10 mouse cellular contexts compared by ENCODE assay signal in the genomic region with DNA sequence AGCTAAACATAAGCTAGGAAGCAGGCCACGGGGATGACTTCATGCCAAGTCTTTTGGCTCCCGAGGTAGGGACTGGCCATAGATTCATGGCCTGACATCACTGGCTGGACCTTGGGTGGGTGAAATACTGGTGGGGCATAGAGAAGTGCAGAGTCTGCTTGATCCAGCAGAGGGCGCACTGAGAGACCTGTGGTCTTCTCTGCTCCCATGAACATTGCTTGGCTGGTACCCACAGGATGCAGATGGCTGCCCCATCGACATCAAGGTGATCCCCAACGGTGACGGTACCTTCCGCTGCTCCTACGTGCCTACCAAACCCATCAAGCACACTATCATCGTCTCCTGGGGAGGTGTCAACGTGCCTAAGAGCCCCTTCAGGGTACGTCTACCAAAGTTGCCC. TPM values are rescaled to one million over a fixed set of nuclear protein-coding genes. Genes with fewer than 3 reads are reported as not detected.
DNase-seq lines count a peak whose midpoint lies in the region; ATAC-seq and TF ChIP-seq lines count a peak whose summit lies in the region.
"Had no signal": no experiment of that assay in that cellular context is flagged by ENCODE, and none has a peak within 500 bp of the region (broad histone marks: within the 10 kb centered on the region; RNA-seq: fewer than 3 reads in every experiment).

No protein-coding gene starts in this region.

- no peaks in the 10 kb centered on the region for H3K4me1 ChIP-seq in hindbrain, postnatal 0 days (ENCODE audit: insufficient read depth, low read length)
- H3K4me1 ChIP-seq in hindbrain, embryonic 16.5 days (ENCODE audit: control insufficient read depth, insufficient read depth, low read depth, low read length): no peaks in the 10 kb centered on the region
- no peaks in the 10 kb centered on the region for H3K4me1 ChIP-seq in embryonic facial prominence, embryonic 11.5 days (ENCODE audit: control insufficient read depth, insufficient read depth, low read length)
- H3K4me1 ChIP-seq: lung, embryonic 15.5 days had no signal

- no peaks in the 10 kb centered on the region for H3K36me3 ChIP-seq in hindbrain, postnatal 0 days (ENCODE audit: insufficient read depth, low read length)
- H3K36me3 ChIP-seq in hindbrain, embryonic 16.5 days (ENCODE audit: control insufficient read depth, insufficient read depth, low read length): no peaks in the 10 kb centered on the region
- H3K36me3 ChIP-seq in embryonic facial prominence, embryonic 11.5 days (replicated peaks; ENCODE audit: control insufficient read depth, insufficient read depth, low read depth, low read length): no peaks in the 10 kb centered on the region

- H3K4me2 ChIP-seq in hindbrain, postnatal 0 days (ENCODE audit: low read depth, low read length): no peak overlapping the region
- H3K4me2 ChIP-seq in hindbrain, embryonic 16.5 days (ENCODE audit: low read length): no peak overlapping the region
- no peak overlapping the region for H3K4me2 ChIP-seq in embryonic facial prominence, embryonic 11.5 days (ENCODE audit: low read depth, low read length)
- H3K4me2 ChIP-seq: lung, embryonic 15.5 days had no signal

- no peak overlapping the region for H3K4me3 ChIP-seq in hindbrain, postnatal 0 days (ENCODE audit: low read length)
- H3K4me3 ChIP-seq in hindbrain, embryonic 16.5 days (ENCODE audit: low read length): no peak overlapping the region
- H3K4me3 ChIP-seq in embryonic facial prominence, embryonic 11.5 days (ENCODE audit: low read depth, low read length): no peak overlapping the region
- H3K4me3 ChIP-seq: erythroblast, embryonic 14.5 days; lung, embryonic 15.5 days had no signal

- peak; percentile 67 for TF ChIP-seq CTCF in hindbrain, postnatal 0 days (IDR thresholded peaks at IDR 0.05; ENCODE audit: low read depth)

- peak; percentile 28 for DNase-seq in hindbrain, postnatal 0 days (ENCODE audit: low spot score)
- peak; percentile 35 for DNase-seq in CD4-positive helper T cell, adult 2 months (ENCODE audit: low read depth, low spot score)
- DNase-seq in MN1 (ENCODE audit: low spot score): peak; percentile 59
- peak; percentile 31 for DNase-seq in embryonic facial prominence, embryonic 11.5 days (ENCODE audit: low spot score)
- DNase-seq in layer of hippocampus, adult 11-12 months (ENCODE audit: low spot score): no peak

- no peak overlapping the region for H3K27ac ChIP-seq in hindbrain, postnatal 0 days
- H3K27ac ChIP-seq in hindbrain, embryonic 16.5 days (ENCODE audit: low read depth, low read length): no peak overlapping the region
- no peak overlapping the region for H3K27ac ChIP-seq in embryonic facial prominence, embryonic 11.5 days (replicated peaks; ENCODE audit: low read depth, low read length)
- H3K27ac ChIP-seq: lung, embryonic 15.5 days had no signal

- 66% methylated on average over 11 of the region's 11 CpGs for WGBS in hindbrain, postnatal 0 days
- WGBS in hindbrain, embryonic 16.5 days: 71% methylated on average over 11 of the region's 11 CpGs
- WGBS in embryonic facial prominence, embryonic 11.5 days: 76% methylated on average over 11 of the region's 11 CpGs

- H3K9ac ChIP-seq in hindbrain, postnatal 0 days (replicated peaks; ENCODE audit: low read length): no peak overlapping the region
- no peak overlapping the region for H3K9ac ChIP-seq in hindbrain, embryonic 16.5 days (ENCODE audit: low read depth, low read length)
- no peak overlapping the region for H3K9ac ChIP-seq in embryonic facial prominence, embryonic 11.5 days (replicated peaks; ENCODE audit: low read length)
- H3K9ac ChIP-seq: lung, embryonic 15.5 days had no signal

- ATAC-seq in hindbrain, postnatal 0 days: no peak
- ATAC-seq in hindbrain, embryonic 16.5 days: no peak
- no peak for ATAC-seq in embryonic facial prominence, embryonic 11.5 days (replicated peaks; ENCODE audit: insufficient number of reproducible peaks, low FRiP score, low TSS enrichment, low read depth)
- ATAC-seq in megakaryocyte progenitor cell, adult 5-6 weeks (replicated peaks; ENCODE audit: poor library complexity): peak; percentile 82
- ATAC-seq in monocyte, adult 5-6 weeks (replicated peaks; ENCODE audit: insufficient number of reproducible peaks, low FRiP score, low TSS enrichment, poor library complexity, severe bottlenecking): no peak

- no peaks in the 10 kb centered on the region for H3K27me3 ChIP-seq in hindbrain, postnatal 0 days (ENCODE audit: insufficient read depth, low read length)
- H3K27me3 ChIP-seq in hindbrain, embryonic 16.5 days (replicated peaks; ENCODE audit: control insufficient read depth, insufficient read depth, low read length): no peaks in the 10 kb centered on the region
- no peaks in the 10 kb centered on the region for H3K27me3 ChIP-seq in embryonic facial prominence, embryonic 11.5 days (ENCODE audit: control insufficient read depth, insufficient read depth, low read length)
- H3K27me3 ChIP-seq: lung, embryonic 15.5 days had no signal

- no peaks in the 10 kb centered on the region for H3K9me3 ChIP-seq in hindbrain, postnatal 0 days (ENCODE audit: low read length)
- no peaks in the 10 kb centered on the region for H3K9me3 ChIP-seq in hindbrain, embryonic 16.5 days (ENCODE audit: control insufficient read depth, low read length)
- no peaks in the 10 kb centered on the region for H3K9me3 ChIP-seq in embryonic facial prominence, embryonic 11.5 days (replicated peaks; ENCODE audit: control insufficient read depth, low read length)
- H3K9me3 ChIP-seq: lung, embryonic 15.5 days had no signal

RNA-seq across cellular contexts. Expression of gene Flnc, which starts 11.7 kb away (rescaled TPM):
- 17.6 and 19.4 TPM in 2 replicates for total RNA-seq in hindbrain, postnatal 0 days (2014; rRNA removed)
- 1.8 TPM in 2 replicates for polyA plus RNA-seq in hindbrain, postnatal 0 days (2015; fragmentation: Nextera tagmentation; extraction: Ambion mirVana)
- polyA plus RNA-seq in hindbrain, embryonic 16.5 days (2015; fragmentation: Nextera tagmentation; extraction: Ambion mirVana): 2.7 and 5.1 TPM in 2 replicates
- polyA plus RNA-seq in embryonic facial prominence, embryonic 11.5 days (2014; fragmentation: Nextera tagmentation; extraction: Ambion mirVana): 2.2 and 3.2 TPM in 2 replicates
- not detected in 2 replicates for total RNA-seq in megakaryocyte progenitor cell, adult 5-6 weeks (2015)
- total RNA-seq in megakaryocyte progenitor cell, adult 5-6 weeks (2017): not detected in 2 replicates
- not detected in 3 replicates for total RNA-seq in monocyte, adult 5-6 weeks (2017)
- polyA plus RNA-seq: erythroblast, embryonic 14.5 days had no signal

RNA-seq across cellular contexts. Expression of gene Atp6v1f, which starts 22.7 kb away (rescaled TPM):
- total RNA-seq in hindbrain, postnatal 0 days (2014; rRNA removed): 229 and 240 TPM in 2 replicates
- 371 and 385 TPM in 2 replicates for polyA plus RNA-seq in hindbrain, postnatal 0 days (2015; fragmentation: Nextera tagmentation; extraction: Ambion mirVana)
- 341 and 394 TPM in 2 replicates for polyA plus RNA-seq in hindbrain, embryonic 16.5 days (2015; fragmentation: Nextera tagmentation; extraction: Ambion mirVana)
- 196 and 207 TPM in 2 replicates for polyA plus RNA-seq in embryonic facial prominence, embryonic 11.5 days (2014; fragmentation: Nextera tagmentation; extraction: Ambion mirVana)
- total RNA-seq in megakaryocyte progenitor cell, adult 5-6 weeks (2015): 205 and 206 TPM in 2 replicates
- total RNA-seq in megakaryocyte progenitor cell, adult 5-6 weeks (2017): 115 and 159 TPM in 2 replicates
- 216 to 361 TPM (median 337 TPM) in 3 replicates for total RNA-seq in monocyte, adult 5-6 weeks (2017)

RNA-seq across cellular contexts. Expression of gene Atp6v1fnb, which starts 26.5 kb away (rescaled TPM):
- 0.47 TPM in 1 of 2 replicates, not detected in the other for total RNA-seq in hindbrain, postnatal 0 days (2014; rRNA removed)
- polyA plus RNA-seq in hindbrain, postnatal 0 days (2015; fragmentation: Nextera tagmentation; extraction: Ambion mirVana): 0.59 TPM in 1 of 2 replicates, not detected in the other
- 0.56 TPM in 1 of 2 replicates, not detected in the other for polyA plus RNA-seq in hindbrain, embryonic 16.5 days (2015; fragmentation: Nextera tagmentation; extraction: Ambion mirVana)
- not detected in 2 replicates for polyA plus RNA-seq in embryonic facial prominence, embryonic 11.5 days (2014; fragmentation: Nextera tagmentation; extraction: Ambion mirVana)
- 0.79 TPM in 1 of 2 replicates, not detected in the other for total RNA-seq in megakaryocyte progenitor cell, adult 5-6 weeks (2015)
- not detected in 2 replicates for total RNA-seq in megakaryocyte progenitor cell, adult 5-6 weeks (2017)
- 0.78 TPM in 1 of 3 replicates, not detected in the others for total RNA-seq in monocyte, adult 5-6 weeks (2017)
- polyA plus RNA-seq: erythroblast, embryonic 14.5 days; lung, embryonic 15.5 days had no signal

RNA-seq across cellular contexts. Expression of gene Ccdc136, which starts 48.7 kb away (rescaled TPM):
- total RNA-seq in hindbrain, postnatal 0 days (2014; rRNA removed): 58.1 and 79.4 TPM in 2 replicates
- 56.4 and 62.0 TPM in 2 replicates for polyA plus RNA-seq in hindbrain, postnatal 0 days (2015; fragmentation: Nextera tagmentation; extraction: Ambion mirVana)
- polyA plus RNA-seq in hindbrain, embryonic 16.5 days (2015; fragmentation: Nextera tagmentation; extraction: Ambion mirVana): 54.8 and 58.3 TPM in 2 replicates
- polyA plus RNA-seq in embryonic facial prominence, embryonic 11.5 days (2014; fragmentation: Nextera tagmentation; extraction: Ambion mirVana): 17.3 and 22.8 TPM in 2 replicates
- total RNA-seq in megakaryocyte progenitor cell, adult 5-6 weeks (2015): not detected in 2 replicates
- 0.41 TPM in 1 of 2 replicates, not detected in the other for total RNA-seq in megakaryocyte progenitor cell, adult 5-6 weeks (2017)
- 0.49 to 0.96 TPM (median 0.67 TPM) in 3 replicates for total RNA-seq in monocyte, adult 5-6 weeks (2017)
- polyA plus RNA-seq: erythroblast, embryonic 14.5 days had no signal

RNA-seq across cellular contexts. Expression of gene Opn1sw, which starts 56.5 kb away (rescaled TPM):
- 2.2 TPM in 1 of 2 replicates, not detected in the other for total RNA-seq in hindbrain, postnatal 0 days (2014; rRNA removed)
- polyA plus RNA-seq in hindbrain, postnatal 0 days (2015; fragmentation: Nextera tagmentation; extraction: Ambion mirVana): 0.44 and 0.63 TPM in 2 replicates
- polyA plus RNA-seq in hindbrain, embryonic 16.5 days (2015; fragmentation: Nextera tagmentation; extraction: Ambion mirVana): 0.43 and 0.46 TPM in 2 replicates
- 0.27 and 0.28 TPM in 2 replicates for polyA plus RNA-seq in embryonic facial prominence, embryonic 11.5 days (2014; fragmentation: Nextera tagmentation; extraction: Ambion mirVana)
- total RNA-seq in megakaryocyte progenitor cell, adult 5-6 weeks (2015): not detected in 2 replicates
- not detected in 2 replicates for total RNA-seq in megakaryocyte progenitor cell, adult 5-6 weeks (2017)
- not detected in 3 replicates for total RNA-seq in monocyte, adult 5-6 weeks (2017)
- polyA plus RNA-seq: erythroblast, embryonic 14.5 days had no signal

Comparison
In these comparisons a context has a peak if more than half of its experiments do, and no peak if none do; other contexts are left out.
1. RNA of gene Flnc, which starts 11.7 kb away (total RNA-seq): 17.6 to 19.4 TPM in hindbrain, postnatal 0 days; not detected in megakaryocyte progenitor cell, adult 5-6 weeks and not detected in monocyte, adult 5-6 weeks; every median in the first group is over 10 times any median in the second.